Mouse (Mus musculus) CH12.LX (cell line): ENCODE results near the gene Col4a4. TPM values are rescaled to one million over a fixed set of nuclear protein-coding genes. Genes with fewer than 3 reads are reported as not detected.

Source experiments
- DNase-seq: peaks from one replicate; pipeline ENCODE4 v3.0.0-alpha.2; 2013; ENCODE audit errors: extremely low read depth
- H3K27ac ChIP-seq: 2 replicates; pipeline ENCODE4 v1.5.1; 2012; ENCODE audit warnings: low read depth, mild to moderate bottlenecking, control low read depth, moderate library complexity; ENCODE audit not compliant: insufficient read depth
- H3K27me3 ChIP-seq: replicated peaks from 2 replicates; pipeline ENCODE3; 2012; ENCODE audit warnings: inconsistent platforms
- H3K36me3 ChIP-seq, 2 experiments: replicated peaks in 1 of 2; 2 replicates each; pipeline versions ENCODE3 to v1.6.1; 2012; ENCODE audit warnings: inconsistent platforms in 1 of 2, low read length in 1 of 2, mild to moderate bottlenecking in 1 of 2, mixed read lengths in 1 of 2, moderate library complexity in 1 of 2; ENCODE audit not compliant: control insufficient read depth in 1 of 2, insufficient read depth in 1 of 2
- H3K4me1 ChIP-seq, 2 experiments: 2 replicates each; pipeline ENCODE4 v1.6.1; 2012; ENCODE audit warnings: inconsistent platforms in 1 of 2, moderate library complexity in 1 of 2; ENCODE audit not compliant: insufficient read depth in 2 of 2, control insufficient read depth in 1 of 2
- H3K4me2 ChIP-seq: 2 replicates; pipeline ENCODE4 v1.6.1; 2012; ENCODE audit warnings: low read depth, mild to moderate bottlenecking, control low read depth; ENCODE audit not compliant: poor library complexity, insufficient read depth, severe bottlenecking
- H3K4me3 ChIP-seq, 3 experiments: fragments of 150-350 bp in 1 of 3; sonication (generic) in 1 of 3; replicated peaks in 1 of 3; 2 replicates each; pipeline versions ENCODE3 to v1.5.1; 2011 to 2012; ENCODE audit warnings: low read depth in 2 of 3, low read length in 2 of 3, mild to moderate bottlenecking in 2 of 3, moderate library complexity in 2 of 3, control low read depth in 1 of 3, improper control_type of control experiment in 1 of 3, inconsistent platforms in 1 of 3, mixed read lengths in 1 of 3; ENCODE audit not compliant: poor library complexity in 1 of 3
- H3K79me2 ChIP-seq: replicated peaks from 2 replicates; pipeline ENCODE4 v1.6.1; 2012; ENCODE audit warnings: mild to moderate bottlenecking, moderate library complexity; ENCODE audit not compliant: control insufficient read depth, poor library complexity, insufficient read depth, severe bottlenecking; ENCODE audit errors: extremely low read depth
- H3K9ac ChIP-seq: 2 replicates; pipeline ENCODE4 v1.6.1; 2012; ENCODE audit warnings: low read depth, mild to moderate bottlenecking, control low read depth, moderate library complexity; ENCODE audit not compliant: insufficient read depth
- H3K9me3 ChIP-seq: replicated peaks from 2 replicates; pipeline ENCODE3; 2012; ENCODE audit warnings: low read length, inconsistent platforms, mixed read lengths
- BHLHE40 ChIP-seq: IDR thresholded peaks from 2 replicates; pipeline ENCODE4 v1.6.1; 2011; ENCODE audit warnings: mild to moderate bottlenecking, low read depth, low read length, improper control_type of control experiment
- CHD1 ChIP-seq: IDR thresholded peaks from 2 replicates; pipeline ENCODE4 v1.6.1; 2012; ENCODE audit warnings: low read depth, low read length, improper control_type of control experiment, inconsistent platforms
- CHD2 ChIP-seq: IDR thresholded peaks from 2 replicates; pipeline ENCODE4 v1.6.1; 2011; ENCODE audit warnings: low read length, improper control_type of control experiment
- EP300 ChIP-seq: IDR thresholded peaks from 2 replicates; pipeline ENCODE4 v1.6.1; 2011; ENCODE audit warnings: low read length, improper control_type of control experiment
- GABPA ChIP-seq: IDR thresholded peaks from 2 replicates; pipeline ENCODE4 v1.6.1; 2012; ENCODE audit warnings: low read depth, low read length, improper control_type of control experiment, inconsistent platforms; ENCODE audit not compliant: insufficient replicate concordance
- HCFC1 ChIP-seq: IDR thresholded peaks from 2 replicates; pipeline ENCODE4 v1.6.1; 2012; ENCODE audit warnings: low read depth, mild to moderate bottlenecking, inconsistent platforms, low read length, improper control_type of control experiment
- JUN ChIP-seq: IDR thresholded peaks from 2 replicates; pipeline ENCODE4 v1.6.1; 2011; ENCODE audit warnings: low read depth, mild to moderate bottlenecking, low read length, improper control_type of control experiment, moderate library complexity; ENCODE audit not compliant: insufficient read depth
- JUND ChIP-seq: conservative IDR thresholded peaks from 2 replicates; pipeline ENCODE4 v1.6.1; 2011; ENCODE audit warnings: low read depth, low read length, improper control_type of control experiment
- KAT2A ChIP-seq: IDR thresholded peaks from 2 replicates; pipeline ENCODE4 v1.6.1; 2012; ENCODE audit warnings: low read length, improper control_type of control experiment, inconsistent platforms; ENCODE audit not compliant: insufficient replicate concordance
- MAFK ChIP-seq: IDR thresholded peaks from 2 replicates; pipeline ENCODE4 v1.6.1; 2011; ENCODE audit warnings: low read length, improper control_type of control experiment; ENCODE audit not compliant: insufficient replicate concordance
- MAX ChIP-seq: IDR thresholded peaks from 2 replicates; pipeline ENCODE4 v1.6.1; 2011; ENCODE audit warnings: low read length, improper control_type of control experiment
- MAZ ChIP-seq: IDR thresholded peaks from 2 replicates; pipeline ENCODE4 v1.6.1; 2012; ENCODE audit warnings: low read depth, mild to moderate bottlenecking, inconsistent platforms, low read length, improper control_type of control experiment, moderate library complexity
- MEF2A ChIP-seq: IDR thresholded peaks from 2 replicates; pipeline ENCODE4 v1.6.1; 2014; ENCODE audit warnings: low read depth, mild to moderate bottlenecking, inconsistent platforms, low read length, improper control_type of control experiment, borderline replicate concordance
- NELFE ChIP-seq: IDR thresholded peaks from 2 replicates; pipeline ENCODE4 v1.6.1; 2011; ENCODE audit warnings: low read depth, low read length, improper control_type of control experiment
- NRF1 ChIP-seq: IDR thresholded peaks from 2 replicates; pipeline ENCODE4 v1.6.1; 2014; ENCODE audit warnings: low read depth, mild to moderate bottlenecking, inconsistent platforms, low read length, improper control_type of control experiment, moderate library complexity
- RAD21 ChIP-seq: IDR thresholded peaks from 2 replicates; pipeline ENCODE4 v1.6.1; 2011; ENCODE audit warnings: low read depth, mild to moderate bottlenecking, low read length, improper control_type of control experiment, moderate library complexity
- ZMIZ1 ChIP-seq: IDR thresholded peaks from 2 replicates; pipeline ENCODE4 v1.6.1; 2012; ENCODE audit warnings: low read depth, mild to moderate bottlenecking, inconsistent platforms, low read length, improper control_type of control experiment
- dilution Hi-C: fragments of 300-500 bp; cut with MboI; formaldehyde crosslinking; loops from 2 replicates; pipeline ENCODE4 v1.14.3; 2020; ENCODE audit warnings: low sequenced_read_pairs; ENCODE audit not compliant: extremely low pct_unique_long_range_greater_than_20kb, extremely low pct_ligation_motif_present
- in situ Hi-C: fragments of 300-500 bp; cut with MboI; formaldehyde crosslinking; loops from 3 replicates; pipeline ENCODE4 v1.14.3; 2019; ENCODE audit warnings: low sequenced_read_pairs, low pct_ligation_motif_present, low pct_unique_long_range_greater_than_20kb, mixed read lengths
- polyA plus RNA-seq: library from polyadenylated mRNA; unstranded; fragments of >175 nt; gene quantifications from 2 replicates; pipeline ENCODE4 v1.2.1, GENCODE M21; 2012; ENCODE audit warnings: low read depth; ENCODE audit not compliant: insufficient read length
- total RNA-seq, 2 experiments: library from RNA; depleted of rRNA; stranded (reverse); fragments of 300-350 nt in 1 of 2; fragments of >200 nt in 1 of 2; gene quantifications; 2 replicates each; pipeline ENCODE4 v1.2.3; 2012 to 2014

Gene Col4a4
- total and polyA plus RNA-seq, 3 experiments = under 0.01 to 0.03 TPM; not detected in 1

GRCm38 (mm10) chr1:82482371-82482770 lies 104.3 kb downstream of the Col4a4 start:
- dilution Hi-C loops (no loop called here), in situ Hi-C loops (no loop called here)
- Histone ChIP-seq H3K4me2 (no peak overlapping the region), H3K4me1 (no peaks in the 10 kb centered on the region), H3K9me3 (no peaks in the 10 kb centered on the region), H3K36me3 (no peaks in the 10 kb centered on the region), H3K9ac (no peak overlapping the region), H3K27ac (no peak overlapping the region), H3K79me2 (no peaks in the 10 kb centered on the region), H3K4me3 (no peak overlapping the region), H3K27me3 (no peaks in the 10 kb centered on the region)
- DNase-seq = no peak
- no peak for TF ChIP-seq KAT2A
- TF ChIP-seq HCFC1 = no peak
- TF ChIP-seq JUN = no peak
- TF ChIP-seq EP300 = no peak
- TF ChIP-seq CHD2 = no peak
- TF ChIP-seq RAD21 = no peak
- TF ChIP-seq BHLHE40 = no peak
- TF ChIP-seq MAZ = no peak
- TF ChIP-seq ZMIZ1 = no peak
- TF ChIP-seq MEF2A = no peak
- TF ChIP-seq MAFK = no peak
- no peak for TF ChIP-seq MAX
- TF ChIP-seq GABPA = no peak
- TF ChIP-seq CHD1 = no peak
- TF ChIP-seq NRF1 = no peak

GRCm38 (mm10) chr1:82479696-82480487 lies 106.8 kb downstream of the Col4a4 start:
- H3K4me3 ChIP-seq = no peak overlapping the region
- no peaks in the 10 kb centered on the region for H3K4me1 ChIP-seq
- no peaks in the 10 kb centered on the region for H3K9me3 ChIP-seq
- H3K79me2 ChIP-seq = no peaks in the 10 kb centered on the region
- H3K9ac ChIP-seq = no peak overlapping the region
- TF ChIP-seq JUND = no peak
- no peak for TF ChIP-seq NELFE
- in situ Hi-C loops (no loop called here), dilution Hi-C loops (no loop called here)
- no peaks in the 10 kb centered on the region for H3K36me3 ChIP-seq
- no peak for DNase-seq
- H3K27me3 ChIP-seq = no peaks in the 10 kb centered on the region
- H3K27ac ChIP-seq = no peak overlapping the region
- no peak overlapping the region for H3K4me2 ChIP-seq
